Mouse (Mus musculus) heart, postnatal 14 days (tissue): ENCODE measurements around the gene Cacng6. TPM values are rescaled to one million over a fixed set of nuclear protein-coding genes. Genes with fewer than 3 reads are reported as not detected.

Experiments
- DNase-seq, 2 experiments: peaks; one replicate each; pipeline ENCODE4 v3.0.0; 2021 to 2022
- intact Hi-C: fragments of 180-260 bp; cut with DNase I; formaldehyde crosslinking; loops from one replicate; pipeline ENCODE4 v1.15.1; 2025
- total RNA-seq, 2 experiments: library from RNA; stranded (reverse); gene quantifications; 2 replicates each; pipeline ENCODE4 v1.2.3; 2021

Cacng6 gene
- total RNA-seq, 2 experiments from 2014 or later: 0.72 to 0.95 TPM

GRCm38 (mm10) chr7:3415378-3415777 lies 8.6 kb upstream of the Cacng6 start:
- intact Hi-C loops: no loop called here
- DNase-seq: peak; percentile 25 to 32

- intact Hi-C loops: no loop called here
- no peak for DNase-seq
Measured at GRCm38 (mm10) chr7:3419941-3420340, 4.1 kb upstream of the Cacng6 start.

GRCm38 (mm10) chr7:3420466-3420865 lies 3.5 kb upstream of the Cacng6 start:
- no peak for DNase-seq
- intact Hi-C loops: no loop called here

GRCm38 (mm10) chr7:3421297-3421696 lies 2.7 kb upstream of the Cacng6 start:
- no peak for DNase-seq
- intact Hi-C loops: no loop called here

GRCm38 (mm10) chr7:3422051-3422450 lies 1.9 kb upstream of the Cacng6 start:
- DNase-seq: no peak
- intact Hi-C loops: no loop called here

- peak in 1 of 2 experiments; percentile 11 for DNase-seq
- intact Hi-C loops: no loop called here
Measured at GRCm38 (mm10) chr7:3423430-3423829, 565 bp upstream of the Cacng6 start.

GRCm38 (mm10) chr7:3425141-3425540 lies 1.1 kb downstream of the Cacng6 start:
- intact Hi-C loops: no loop called here

GRCm38 (mm10) chr7:3430161-3430560 lies 6.2 kb downstream of the Cacng6 start:
- DNase-seq: no peak
- intact Hi-C loops: no loop called here

More at GRCm38 (mm10) chr7:3425141-3425540, 1.1 kb downstream of the Cacng6 start:
- no peak for DNase-seq

- intact Hi-C loops: no loop called here
- no peak for DNase-seq
Measured at GRCm38 (mm10) chr7:3432066-3432465, 8.1 kb downstream of the Cacng6 start.

GRCm38 (mm10) chr7:3437941-3438340 lies 13.9 kb downstream of the Cacng6 start:
- DNase-seq: peak; percentile 6 to 21
- intact Hi-C loops: no loop called here

- no peak for DNase-seq
- intact Hi-C loops: no loop called here
Measured at GRCm38 (mm10) chr7:3439984-3440383, 16.0 kb downstream of the Cacng6 start.

GRCm38 (mm10) chr7:3440526-3440925 lies 16.5 kb downstream of the Cacng6 start:
- intact Hi-C loops: no loop called here
- no peak for DNase-seq

GRCm38 (mm10) chr7:3442476-3443062 lies 18.6 kb downstream of the Cacng6 start:
- intact Hi-C loops: no loop called here
- DNase-seq: no peak

- DNase-seq: no peak
- intact Hi-C loops: no loop called here
Measured at GRCm38 (mm10) chr7:3444678-3445077, 20.7 kb downstream of the Cacng6 start.

GRCm38 (mm10) chr7:3446584-3446983 lies 22.6 kb downstream of the Cacng6 start:
- no peak for DNase-seq
- intact Hi-C loops: no loop called here

GRCm38 (mm10) chr7:3447026-3447425 lies 23.0 kb downstream of the Cacng6 start:
- intact Hi-C loops: no loop called here
- no peak for DNase-seq

GRCm38 (mm10) chr7:3448737-3449454 lies 24.9 kb downstream of the Cacng6 start:
- intact Hi-C loops: loop anchor here (1.0 kb wide), 2 partner anchors 119 to 227 kb away; no protein-coding TSS in a partner anchor
- DNase-seq: peak; percentile 82 to 87

- intact Hi-C loops: no loop called here
- no peak for DNase-seq
Measured at GRCm38 (mm10) chr7:3450671-3451070, 26.7 kb downstream of the Cacng6 start.

GRCm38 (mm10) chr7:3451161-3451560 lies 27.2 kb downstream of the Cacng6 start:
- no peak for DNase-seq
- intact Hi-C loops: no loop called here

GRCm38 (mm10) chr7:3452821-3453485 lies 29.0 kb downstream of the Cacng6 start:
- no peak for DNase-seq
- intact Hi-C loops: no loop called here

GRCm38 (mm10) chr7:3453486-3454183 lies 29.6 kb downstream of the Cacng6 start:
- intact Hi-C loops: no loop called here
- no peak for DNase-seq
